Mouse (Mus musculus): ENCODE measurements at regions not wholly inside any gene's neighbourhood (a gene's known extent, or its start where the extent isn't known, plus 50 kb on each side); places are given as distances from the start of the nearest gene placed in this dataset.

- peak; percentile 75 for DNase-seq (ENCODE audit: extremely low read depth, low read depth, low spot score)
- no peaks in the 10 kb centered on the region for H3K79me2 ChIP-seq (ENCODE audit: control insufficient read depth, insufficient read depth, low read length)
- WGBS, result 16% methylated on average over 6 of the region's 6 CpGs
- H3K9ac ChIP-seq (ENCODE audit: low read depth, low read length), result peak overlapping the region; percentile 41; the same call in 1 of the 2 replicates
- H3K27me3 ChIP-seq (ENCODE audit: control insufficient read depth, insufficient read depth, low read length), result no peaks in the 10 kb centered on the region
- H3K27ac ChIP-seq (replicated peaks; ENCODE audit: insufficient read depth, low read depth, low read length), result 0 out of 2 replicates have a peak overlapping the region, but pooled peaks have one; percentile 11
- no peaks in the 10 kb centered on the region for H3K36me3 ChIP-seq (ENCODE audit: control insufficient read depth, insufficient read depth, low read length)
- H3K4me3 ChIP-seq (ENCODE audit: insufficient read depth, low read depth, low read length), result no peak overlapping the region
- peaks cover 7% of the 10 kb centered on the region; the same call in 1 of the 2 replicates for H3K4me1 ChIP-seq (ENCODE audit: control insufficient read depth, insufficient read depth, low read length)
- TF ChIP-seq POLR2A (IDR thresholded peaks at IDR 0.05; ENCODE audit: extremely low read depth, insufficient read depth, low read length), result no peak
- no peak for TF ChIP-seq CTCF (IDR thresholded peaks at IDR 0.05; ENCODE audit: low read depth, low read length)
Measured at GRCm38 (mm10) chr17:45925845-45926244, 106.3 kb downstream of the Vegfa start.

- no peak for TF ChIP-seq CTCF (IDR thresholded peaks at IDR 0.05; ENCODE audit: low read depth, low read length)
- TF ChIP-seq POLR2A (IDR thresholded peaks at IDR 0.05; ENCODE audit: extremely low read depth, insufficient read depth, low read length), result no peak
- no peak overlapping the region for H3K27ac ChIP-seq (replicated peaks; ENCODE audit: insufficient read depth, low read depth, low read length)
- no peak overlapping the region for H3K9ac ChIP-seq (ENCODE audit: low read depth, low read length)
- H3K79me2 ChIP-seq (ENCODE audit: control insufficient read depth, insufficient read depth, low read length), result no peaks in the 10 kb centered on the region
- no peaks in the 10 kb centered on the region for H3K27me3 ChIP-seq (ENCODE audit: control insufficient read depth, insufficient read depth, low read length)
- peak; percentile 38 for DNase-seq (ENCODE audit: extremely low read depth, low read depth, low spot score)
- H3K36me3 ChIP-seq (ENCODE audit: control insufficient read depth, insufficient read depth, low read length), result no peaks in the 10 kb centered on the region
- peaks cover 7% of the 10 kb centered on the region; the same call in 1 of the 2 replicates for H3K4me1 ChIP-seq (ENCODE audit: control insufficient read depth, insufficient read depth, low read length)
- 50% methylated on average over 6 of the region's 6 CpGs for WGBS
- no peak overlapping the region for H3K4me3 ChIP-seq (ENCODE audit: insufficient read depth, low read depth, low read length)
Measured at GRCm38 (mm10) chr17:45924595-45924994, 107.6 kb downstream of the Vegfa start.

- DNase-seq (ENCODE audit: extremely low read depth, low read depth, low spot score), result no peak
- H3K27ac ChIP-seq (replicated peaks; ENCODE audit: insufficient read depth, low read depth, low read length), result no peak overlapping the region
- H3K4me1 ChIP-seq (ENCODE audit: control insufficient read depth, insufficient read depth, low read length), result peaks cover 7% of the 10 kb centered on the region; the same call in 1 of the 2 replicates
- H3K79me2 ChIP-seq (ENCODE audit: control insufficient read depth, insufficient read depth, low read length), result no peaks in the 10 kb centered on the region
- H3K27me3 ChIP-seq (ENCODE audit: control insufficient read depth, insufficient read depth, low read length), result no peaks in the 10 kb centered on the region
- TF ChIP-seq POLR2A (IDR thresholded peaks at IDR 0.05; ENCODE audit: extremely low read depth, insufficient read depth, low read length), result no peak
- no peak for TF ChIP-seq CTCF (IDR thresholded peaks at IDR 0.05; ENCODE audit: low read depth, low read length)
- no peaks in the 10 kb centered on the region for H3K36me3 ChIP-seq (ENCODE audit: control insufficient read depth, insufficient read depth, low read length)
- H3K9ac ChIP-seq (ENCODE audit: low read depth, low read length), result no peak overlapping the region
- WGBS, result 84% methylated on average over 8 of the region's 8 CpGs
- H3K4me3 ChIP-seq (ENCODE audit: insufficient read depth, low read depth, low read length), result no peak overlapping the region
Measured at GRCm38 (mm10) chr17:45923217-45923730, 108.9 kb downstream of the Vegfa start.

- H3K4me1 ChIP-seq (ENCODE audit: control insufficient read depth, insufficient read depth, low read length), result peaks cover 6% of the 10 kb centered on the region
- DNase-seq (ENCODE audit: extremely low read depth, low read depth, low spot score), result peak; percentile 56
- H3K27ac ChIP-seq (replicated peaks; ENCODE audit: insufficient read depth, low read depth, low read length), result no peak overlapping the region
- no peak overlapping the region for H3K9ac ChIP-seq (ENCODE audit: low read depth, low read length)
- no peaks in the 10 kb centered on the region for H3K79me2 ChIP-seq (ENCODE audit: control insufficient read depth, insufficient read depth, low read length)
- 61% methylated on average over 2 of the region's 2 CpGs for WGBS
- H3K27me3 ChIP-seq (ENCODE audit: control insufficient read depth, insufficient read depth, low read length), result no peaks in the 10 kb centered on the region
- no peak for TF ChIP-seq POLR2A (IDR thresholded peaks at IDR 0.05; ENCODE audit: extremely low read depth, insufficient read depth, low read length)
- no peak for TF ChIP-seq CTCF (IDR thresholded peaks at IDR 0.05; ENCODE audit: low read depth, low read length)
- H3K36me3 ChIP-seq (ENCODE audit: control insufficient read depth, insufficient read depth, low read length), result no peaks in the 10 kb centered on the region
- no peak overlapping the region for H3K4me3 ChIP-seq (ENCODE audit: insufficient read depth, low read depth, low read length)
Measured at GRCm38 (mm10) chr17:45917647-45918046, 114.5 kb downstream of the Vegfa start.

- Histone ChIP-seq H3K79me2 (ENCODE audit: control insufficient read depth, insufficient read depth, low read length) (no peaks in the 10 kb centered on the region), H3K4me3 (ENCODE audit: insufficient read depth, low read depth, low read length) (no peak overlapping the region), H3K27me3 (ENCODE audit: control insufficient read depth, insufficient read depth, low read length) (no peaks in the 10 kb centered on the region), H3K36me3 (ENCODE audit: control insufficient read depth, insufficient read depth, low read length) (no peaks in the 10 kb centered on the region), H3K27ac (replicated peaks; ENCODE audit: insufficient read depth, low read depth, low read length) (no peak overlapping the region), H3K4me1 (ENCODE audit: control insufficient read depth, insufficient read depth, low read length) (peaks cover 6% of the 10 kb centered on the region), H3K9ac (ENCODE audit: low read depth, low read length) (no peak overlapping the region)
- 83% methylated on average over 4 of the region's 4 CpGs for WGBS
- DNase-seq (ENCODE audit: extremely low read depth, low read depth, low spot score), result no peak
- no peak for TF ChIP-seq POLR2A (IDR thresholded peaks at IDR 0.05; ENCODE audit: extremely low read depth, insufficient read depth, low read length)
- no peak for TF ChIP-seq CTCF (IDR thresholded peaks at IDR 0.05; ENCODE audit: low read depth, low read length)
Measured at GRCm38 (mm10) chr17:45916937-45917336, 115.2 kb downstream of the Vegfa start.

- H3K36me3 ChIP-seq (ENCODE audit: control insufficient read depth, insufficient read depth, low read length), result no peaks in the 10 kb centered on the region
- H3K4me1 ChIP-seq (ENCODE audit: control insufficient read depth, insufficient read depth, low read length), result peaks cover 6% of the 10 kb centered on the region
- DNase-seq (ENCODE audit: extremely low read depth, low read depth, low spot score), result no peak
- TF ChIP-seq CTCF (IDR thresholded peaks at IDR 0.05; ENCODE audit: low read depth, low read length), result no peak
- no peak for TF ChIP-seq POLR2A (IDR thresholded peaks at IDR 0.05; ENCODE audit: extremely low read depth, insufficient read depth, low read length)
- H3K9ac ChIP-seq (ENCODE audit: low read depth, low read length), result no peak overlapping the region
- H3K79me2 ChIP-seq (ENCODE audit: control insufficient read depth, insufficient read depth, low read length), result no peaks in the 10 kb centered on the region
- no peak overlapping the region for H3K4me3 ChIP-seq (ENCODE audit: insufficient read depth, low read depth, low read length)
- WGBS, result 68% methylated on average over 9 of the region's 9 CpGs
- H3K27me3 ChIP-seq (ENCODE audit: control insufficient read depth, insufficient read depth, low read length), result no peaks in the 10 kb centered on the region
- H3K27ac ChIP-seq (replicated peaks; ENCODE audit: insufficient read depth, low read depth, low read length), result no peak overlapping the region
Measured at GRCm38 (mm10) chr17:45914706-45915240, 117.4 kb downstream of the Vegfa start.

Data from liver, adult 2 months (tissue).